Mouse (Mus musculus) 3134 (cell line): ENCODE measurements at regions not wholly inside any gene's neighbourhood (a gene's known extent, or its start where the extent isn't known, plus 50 kb on each side); places are given as distances from the start of the nearest gene placed in this dataset.
A peak's percentile ranks its signal among the peaks of the same experiment; 100 is the strongest.

Experiments
- DNase-seq: peaks from one replicate; pipeline ENCODE4 v3.0.0-alpha.2; 2011; ENCODE audit warnings: low spot score; ENCODE audit not compliant: insufficient read length; ENCODE audit errors: extremely low read depth

DNA sequence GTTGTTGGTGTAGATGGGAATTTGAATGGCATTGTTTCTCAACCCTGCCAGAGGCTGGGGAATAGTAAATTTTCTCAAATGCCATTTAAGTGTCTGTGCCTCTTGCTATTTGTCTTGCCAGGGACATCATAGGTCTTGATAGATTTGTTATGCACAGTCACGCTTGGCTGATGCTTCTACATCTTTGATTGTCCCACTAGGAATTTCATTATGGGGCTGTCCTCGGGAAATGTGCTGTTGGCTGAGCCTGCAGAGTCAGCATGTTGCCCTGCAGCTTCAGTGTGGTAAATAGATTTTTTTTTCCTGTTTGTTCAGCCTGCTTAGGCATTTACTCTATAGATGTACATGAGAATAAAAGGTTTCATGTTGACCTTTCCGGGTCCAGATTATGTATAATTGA, 354.9 kb upstream of the Fam98a start:
- no peak for DNase-seq

DNA sequence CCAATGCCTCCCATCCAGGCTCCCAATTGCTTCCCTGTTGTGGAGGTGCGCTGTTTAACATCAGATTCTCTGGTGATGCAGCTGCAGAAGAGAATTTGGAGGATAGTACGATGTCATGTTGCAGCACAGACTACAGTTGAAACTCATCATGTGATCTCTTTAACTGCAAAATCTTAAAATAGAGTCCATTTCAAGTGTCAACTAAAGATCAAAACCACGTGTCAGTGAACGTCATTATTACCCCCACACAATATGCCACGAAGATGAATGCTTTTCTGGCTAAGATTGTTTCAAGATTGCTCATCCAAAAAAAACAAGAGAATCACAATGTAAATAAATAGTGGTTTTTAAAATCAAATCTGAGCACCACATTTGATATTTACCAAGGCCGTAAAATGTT, 343.7 kb upstream of the Fam98a start:
- DNase-seq, result peak; percentile 40

DNA sequence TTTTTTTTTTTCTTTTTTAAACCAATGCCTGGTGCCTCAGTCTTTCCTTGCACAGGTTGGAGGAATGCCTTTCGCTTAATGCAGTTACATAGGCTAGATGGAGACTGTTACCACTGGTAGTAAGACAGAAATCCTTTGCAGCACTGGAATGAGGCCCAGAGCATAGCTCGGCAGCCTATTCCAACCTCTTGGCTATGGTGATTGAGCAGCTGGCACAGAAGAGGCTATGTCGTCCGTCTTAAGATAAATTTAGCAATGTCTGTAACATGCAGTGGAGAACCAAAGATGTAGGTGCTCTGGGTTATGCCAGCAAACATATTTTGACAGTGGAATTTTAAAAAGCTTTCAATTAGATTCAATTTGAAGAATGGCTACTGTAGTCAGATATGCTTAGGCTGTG, 343.2 kb upstream of the Fam98a start:
- no peak for DNase-seq

- DNase-seq, result no peak
These were observed 341.8 kb upstream of the Fam98a start for GRCm38 (mm10) chr17:75893559-75893958.

- DNase-seq, result peak; percentile 32
These were observed 340.4 kb upstream of the Fam98a start for GRCm38 (mm10) chr17:75892156-75892555.

DNA sequence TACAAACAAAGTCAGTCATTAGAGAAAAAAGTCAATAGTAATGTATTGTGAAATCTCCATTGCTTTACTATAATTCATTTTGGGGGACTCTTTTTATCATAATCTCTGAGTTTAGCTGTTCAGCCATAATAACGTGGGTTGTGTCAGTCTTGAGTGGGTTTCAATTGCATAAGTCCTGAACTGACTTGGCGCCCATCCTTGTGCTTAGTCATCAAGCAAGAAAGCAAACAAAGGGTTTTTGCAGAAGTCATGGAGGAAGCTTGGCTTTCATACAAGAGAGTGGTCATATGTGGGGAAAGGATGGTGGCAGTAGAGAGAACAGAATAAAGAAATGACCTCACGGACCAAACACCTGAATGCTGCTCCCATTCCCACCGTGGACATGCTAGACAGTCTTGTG, 339.8 kb upstream of the Fam98a start:
- peak; percentile 46 for DNase-seq

- no peak for DNase-seq
These were observed 326.1 kb upstream of the Fam98a start for GRCm38 (mm10) chr17:75877848-75878247.

- DNase-seq, result no peak
These were observed 325.1 kb upstream of the Fam98a start for GRCm38 (mm10) chr17:75876895-75877294.

DNA sequence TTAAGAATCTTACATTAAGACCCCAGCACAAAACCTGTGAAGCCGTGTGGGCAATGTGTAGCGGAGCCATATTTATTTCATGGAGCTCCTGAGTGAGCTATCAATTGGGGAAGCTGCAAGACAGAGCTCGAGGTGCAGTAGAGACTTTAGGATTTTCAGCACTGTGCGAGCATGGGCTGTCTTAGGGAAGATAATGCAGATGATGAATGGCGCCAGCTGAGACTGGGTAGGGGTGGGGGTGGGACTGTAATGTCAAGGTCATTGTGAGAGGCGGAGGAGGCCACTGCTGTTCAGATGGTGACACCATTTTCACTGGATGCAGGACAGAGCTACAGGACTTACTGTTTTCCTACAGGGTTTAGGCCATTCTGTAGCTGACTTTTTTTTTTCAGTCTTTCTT, 322.8 kb upstream of the Fam98a start:
- no peak for DNase-seq

GRCm38 (mm10) chr17:75870492-75870891, 318.7 kb upstream of the Fam98a start:
- DNase-seq, result no peak

DNA sequence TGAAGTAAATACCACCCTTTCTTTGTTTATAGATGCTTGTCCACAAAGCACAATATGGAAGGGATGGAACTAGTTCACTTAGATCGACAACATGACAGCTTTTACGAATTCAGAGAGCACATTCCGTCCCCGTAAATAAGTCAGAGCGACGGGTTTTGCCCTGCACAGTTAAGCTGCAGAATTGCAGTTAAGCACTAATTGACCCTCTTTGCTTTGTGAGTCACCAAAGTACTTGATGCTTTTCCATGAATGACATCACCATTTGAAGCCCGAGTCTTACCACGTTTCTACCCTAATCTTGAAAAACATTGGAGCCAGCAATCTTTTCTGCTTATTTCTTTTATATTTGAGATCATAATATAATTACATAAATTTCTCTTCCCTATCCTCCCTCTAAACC, 305.3 kb upstream of the Fam98a start:
- DNase-seq, result no peak

GRCm38 (mm10) chr17:75815997-75816626, 264.4 kb upstream of the Fam98a start:
- DNase-seq, result no peak

DNA sequence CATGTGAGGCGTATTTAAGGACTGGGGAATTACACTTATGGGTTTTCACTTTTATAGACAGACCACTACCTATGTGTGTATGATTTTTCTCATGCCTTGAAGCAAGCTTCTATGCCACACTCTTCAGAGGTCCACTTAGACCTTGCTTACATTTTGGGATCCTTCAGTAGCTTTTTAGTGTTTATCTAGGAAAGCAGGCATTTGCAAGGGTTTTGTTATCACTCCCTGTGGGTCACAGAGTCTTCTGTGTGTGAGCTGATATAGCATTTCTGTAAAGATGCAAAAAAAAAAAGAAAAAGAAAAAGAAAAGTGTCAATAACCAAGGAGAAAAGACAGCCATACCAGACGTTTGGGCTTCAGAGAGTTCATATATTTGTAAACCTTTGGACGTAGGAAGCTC, 260.4 kb upstream of the Fam98a start:
- DNase-seq, result no peak

DNA sequence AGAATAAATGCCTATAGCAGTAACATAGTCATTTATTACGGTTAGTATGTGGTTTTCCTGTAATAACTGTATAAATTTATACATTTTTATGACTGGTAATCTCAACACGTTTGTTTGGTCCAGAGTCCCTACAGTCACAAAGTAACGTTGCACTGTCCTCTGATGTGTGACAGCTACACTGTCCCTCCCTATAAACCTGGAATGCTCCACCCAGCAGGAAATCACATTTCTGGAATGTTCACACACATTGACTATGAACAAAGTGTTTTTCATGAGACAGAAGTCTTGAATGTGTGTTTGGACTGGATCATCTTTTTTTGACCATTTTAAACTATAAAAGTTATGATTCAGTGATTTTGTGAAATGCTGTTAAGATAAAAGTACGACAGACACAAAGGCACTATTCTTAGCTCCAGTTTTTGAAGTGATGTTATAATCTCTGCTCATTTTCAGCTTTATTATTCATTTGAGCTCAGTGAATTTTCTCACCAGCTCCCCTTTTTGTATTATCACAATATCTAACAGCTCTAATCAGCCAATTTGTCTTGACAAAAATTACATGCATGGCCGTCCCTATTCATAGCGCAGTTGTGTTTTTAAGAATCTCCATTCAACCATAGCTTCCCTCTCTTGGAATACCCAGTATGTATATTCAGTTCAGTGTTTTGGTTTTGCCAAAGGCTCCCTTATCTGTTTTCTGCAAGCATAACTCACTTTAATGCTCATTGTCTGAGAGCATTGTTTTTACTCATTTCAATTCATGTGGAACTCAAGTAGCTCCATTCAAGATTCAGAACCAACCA, 257.0 kb upstream of the Fam98a start:
- no peak for DNase-seq

DNA sequence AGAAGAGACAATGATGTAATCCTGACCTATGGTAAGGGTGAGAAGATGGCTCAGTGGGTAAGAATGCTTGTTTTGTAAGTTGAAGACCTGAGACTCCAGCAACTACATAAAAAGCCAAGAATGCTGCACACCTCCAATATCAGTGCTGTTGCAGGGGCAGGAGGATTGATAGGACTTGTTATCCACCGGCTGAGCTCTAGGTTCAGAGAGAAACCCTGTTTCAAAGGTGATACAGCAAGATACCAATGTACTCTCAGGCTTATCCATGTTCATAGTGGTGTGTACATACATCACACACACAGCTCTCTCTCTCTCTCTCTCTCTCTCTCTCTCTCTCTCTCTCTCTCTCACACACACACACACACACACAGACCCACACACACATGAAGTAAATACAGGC, 256.3 kb upstream of the Fam98a start:
- no peak for DNase-seq

- DNase-seq, result no peak
These were observed 252.6 kb upstream of the Fam98a start for GRCm38 (mm10) chr17:75804358-75804757.

- DNase-seq, result no peak
These were observed 244.6 kb upstream of the Fam98a start for GRCm38 (mm10) chr17:75796380-75796779.

DNA sequence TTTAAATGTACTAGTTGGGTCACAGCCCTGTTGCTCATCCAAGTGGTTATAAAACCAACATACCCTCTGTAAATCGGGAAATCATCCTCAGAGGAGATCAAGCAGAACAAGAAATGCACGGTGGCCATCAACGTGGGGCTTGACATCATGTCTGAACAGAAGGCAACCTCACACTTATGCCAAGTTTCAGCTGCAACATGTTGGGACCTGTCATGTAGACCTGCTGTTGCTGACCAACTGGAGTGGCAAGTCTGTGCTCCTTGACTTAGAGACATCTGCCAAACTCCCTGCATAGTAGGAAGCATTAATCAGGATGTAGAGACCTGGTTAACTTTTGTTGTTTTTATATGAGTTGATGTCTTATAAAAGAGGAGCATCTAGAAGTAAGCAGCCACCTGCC, 244.0 kb upstream of the Fam98a start:
- no peak for DNase-seq

DNA sequence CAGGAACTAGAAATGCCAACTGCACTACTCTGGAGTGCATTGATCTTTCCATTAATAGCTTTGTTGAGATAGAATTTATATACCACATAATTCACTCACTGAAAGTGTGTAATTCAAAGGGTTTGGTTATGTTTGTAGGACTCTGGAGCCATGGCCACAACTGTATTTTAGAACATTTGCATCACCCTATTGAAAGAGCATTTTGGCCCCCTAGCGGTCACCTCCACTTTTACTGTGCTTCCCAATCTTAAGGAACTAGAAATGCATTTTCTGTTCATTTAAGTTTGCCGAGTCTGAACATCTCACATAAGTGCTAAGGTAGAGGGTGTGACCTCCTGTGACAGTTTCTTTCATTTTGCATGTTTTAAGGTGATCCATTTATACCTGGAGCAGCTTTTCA, 228.0 kb upstream of the Fam98a start:
- no peak for DNase-seq

DNA sequence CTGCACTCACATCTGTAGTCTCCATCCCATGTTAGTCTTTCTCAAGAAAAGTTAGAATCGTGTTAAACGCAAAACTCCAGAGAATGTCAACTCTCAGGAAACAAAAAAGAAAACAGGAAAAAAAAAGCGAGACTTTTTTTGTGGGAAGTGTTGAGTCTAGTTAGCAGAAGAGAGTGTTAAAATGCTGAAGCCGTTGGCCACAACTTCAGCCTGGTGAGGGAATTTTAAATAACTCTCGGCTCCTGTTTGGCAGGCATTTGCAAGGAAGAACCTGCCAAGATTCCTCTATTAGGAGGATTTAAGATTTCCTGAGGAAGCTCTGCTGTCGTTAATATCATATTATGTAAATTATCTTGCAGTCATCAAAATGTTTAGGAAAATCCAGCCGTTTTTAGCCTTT, 224.9 kb upstream of the Fam98a start:
- no peak for DNase-seq

GRCm38 (mm10) chr17:75775518-75775917, 223.8 kb upstream of the Fam98a start:
- no peak for DNase-seq

- no peak for DNase-seq
These were observed 221.1 kb upstream of the Fam98a start for GRCm38 (mm10) chr17:75772861-75773260.
